Mouse (Mus musculus) lung, embryonic 14.5 days (tissue): ENCODE measurements at regions not wholly inside any gene's neighbourhood (a gene's known extent, or its start where the extent isn't known, plus 50 kb on each side); places are given as distances from the start of the nearest gene placed in this dataset.
"Not testable (repeated sequence)": the region's sequence is repeated elsewhere in the genome, so short reads cannot be mapped to it uniquely, and the experiment has no call there.

Source experiments
- ATAC-seq: fragments of 200-750 bp; cut with Nextera tagmentation; 2 replicates; pipeline ENCODE4 v1.8.0; 2017; ENCODE audit warnings: mild to moderate bottlenecking, moderate TSS enrichment, moderate library complexity; ENCODE audit not compliant: insufficient read depth
- DNase-seq: peaks from one replicate; pipeline ENCODE4 v3.0.0-alpha.2; 2015
- H3K27ac ChIP-seq: fragments of 300-500 bp; sonication (generic); 2 replicates; pipeline ENCODE4 v1.5.1; 2014; ENCODE audit warnings: low read depth, mild to moderate bottlenecking, moderate library complexity
- H3K27me3 ChIP-seq: fragments of 300-500 bp; sonication (generic); 2 replicates; pipeline ENCODE4 v1.6.1; 2014; ENCODE audit warnings: low read length, control low read depth; ENCODE audit not compliant: insufficient read depth
- H3K36me3 ChIP-seq: fragments of 300-500 bp; sonication (generic); 2 replicates; pipeline ENCODE4 v1.6.1; 2014; ENCODE audit warnings: control low read depth; ENCODE audit not compliant: insufficient read depth
- H3K4me1 ChIP-seq: fragments of 300-500 bp; sonication (generic); 2 replicates; pipeline ENCODE4 v1.6.1; 2014; ENCODE audit warnings: antibody characterized with exemption, control low read depth; ENCODE audit not compliant: insufficient read depth
- H3K4me2 ChIP-seq: fragments of 300-500 bp; sonication (generic); 2 replicates; pipeline ENCODE4 v1.6.1; 2014; ENCODE audit warnings: mild to moderate bottlenecking
- H3K4me3 ChIP-seq: fragments of 300-500 bp; sonication (generic); 2 replicates; pipeline ENCODE4 v1.5.1; 2014; ENCODE audit warnings: low read depth, low read length
- H3K9ac ChIP-seq: fragments of 300-500 bp; sonication (generic); 2 replicates; pipeline ENCODE4 v1.6.1; 2014
- H3K9me3 ChIP-seq: fragments of 300-500 bp; sonication (generic); 2 replicates; pipeline ENCODE4 v1.6.1; 2016; ENCODE audit warnings: low read depth, low read length, control low read depth
- CTCF ChIP-seq: IDR thresholded peaks from 2 replicates; pipeline ENCODE4 v1.5.1; 2016; ENCODE audit warnings: antibody characterized with exemption, low read depth
- WGBS: fragments of 180-500 bp; shearing (Covaris S2); extraction: QIAGEN DNeasy Blood & Tissue Kit; methylation state at CpG from one replicate; pipeline ENCODE4 v1.1.7; 2014; 5-methylcytosine and 5-hydroxymethylcytosine counted together

GRCm38 (mm10) chr11:48724068-48724467 is 76.1 kb upstream of the Rack1 start:
- no peak overlapping the region for H3K4me3 ChIP-seq
- ATAC-seq (no peak), DNase-seq (no peak)
- no peak overlapping the region for H3K9ac ChIP-seq
- H3K9me3 ChIP-seq = no peaks in the 10 kb centered on the region
- H3K4me1 ChIP-seq = no peaks in the 10 kb centered on the region
- no peak overlapping the region for H3K27ac ChIP-seq
- H3K4me2 ChIP-seq = no peak overlapping the region
- no peaks in the 10 kb centered on the region for H3K36me3 ChIP-seq
- no peak for TF ChIP-seq CTCF
- no peaks in the 10 kb centered on the region for H3K27me3 ChIP-seq

- DNase-seq, H3K4me2 ChIP-seq, H3K27ac ChIP-seq, ATAC-seq, H3K9me3 ChIP-seq, H3K9ac ChIP-seq, H3K27me3 ChIP-seq, H3K4me3 ChIP-seq, H3K36me3 ChIP-seq, H3K4me1 ChIP-seq: not testable (repeated sequence)
- WGBS = 63% methylated on average over 4 of the region's 4 CpGs
Observed at GRCm38 (mm10) chr11:48730826-48731225, 69.3 kb upstream of the Rack1 start.

- Histone ChIP-seq H3K36me3 (no peaks in the 10 kb centered on the region), H3K4me2 (no peak overlapping the region), H3K4me3 (no peak overlapping the region), H3K9ac (no peak overlapping the region), H3K27ac (no peak overlapping the region), H3K9me3 (no peaks in the 10 kb centered on the region), H3K27me3 (no peaks in the 10 kb centered on the region), H3K4me1 (no peaks in the 10 kb centered on the region)
- ATAC-seq (no peak), DNase-seq (no peak)
- WGBS = 84% methylated on average over 1 of the region's 1 CpGs
- TF ChIP-seq CTCF = no peak
Observed at GRCm38 (mm10) chr11:48746503-48746902, 53.6 kb upstream of the Rack1 start.

GRCm38 (mm10) chr11:48748066-48748465 is 52.1 kb upstream of the Rack1 start:
- Histone ChIP-seq H3K9ac (no peak overlapping the region), H3K4me2 (no peak overlapping the region), H3K4me3 (no peak overlapping the region), H3K4me1 (no peaks in the 10 kb centered on the region), H3K27ac (no peak overlapping the region), H3K27me3 (no peaks in the 10 kb centered on the region), H3K36me3 (no peaks in the 10 kb centered on the region), H3K9me3 (no peaks in the 10 kb centered on the region)
- ATAC-seq (no peak), DNase-seq (no peak)
- WGBS = 60% methylated on average over 2 of the region's 2 CpGs
- TF ChIP-seq CTCF = no peak
